Mouse (Mus musculus): ENCODE results near the gene Mast4. TPM values are rescaled to one million over a fixed set of nuclear protein-coding genes. Genes with fewer than 3 reads are reported as not detected.

Mast4 gene
- polyA plus RNA-seq, 1 experiment from 2014 or later, result 10.5 TPM

GRCm38 (mm10) chr13:103198210-103198940 lies 135.9 kb downstream of the Mast4 start:
- DNase-seq (ENCODE audit: low read depth, low spot score), result no peak
- POLR2A ChIA-PET, result no interaction called here
- no peak for ATAC-seq
- peaks cover 4% of the 10 kb centered on the region for H3K27me3 ChIP-seq
- CTCF ChIA-PET, result no interaction called here
- in situ Hi-C loops (cut with MboI; ENCODE audit: low pct_unique_long_range_greater_than_20kb), result no loop called here
- TF ChIP-seq CTCF (IDR thresholded peaks at IDR 0.05), result no peak

GRCm38 (mm10) chr13:103196307-103196706 lies 138.0 kb downstream of the Mast4 start:
- in situ Hi-C loops (cut with MboI; ENCODE audit: low pct_unique_long_range_greater_than_20kb), result no loop called here
- CTCF ChIA-PET, result no interaction called here
- ATAC-seq (no peak), DNase-seq (ENCODE audit: low read depth, low spot score) (no peak)
- TF ChIP-seq CTCF (IDR thresholded peaks at IDR 0.05), result peak; percentile 15
- H3K27me3 ChIP-seq, result peaks cover 4% of the 10 kb centered on the region
- POLR2A ChIA-PET, result no interaction called here

- in situ Hi-C loops (cut with MboI; ENCODE audit: low pct_unique_long_range_greater_than_20kb), result no loop called here
- ChIA-PET POLR2A (no interaction called here), CTCF (no interaction called here)
- no peak for ATAC-seq
- TF ChIP-seq CTCF (IDR thresholded peaks at IDR 0.05), result no peak
- DNase-seq (ENCODE audit: low read depth, low spot score), result no peak
- H3K27me3 ChIP-seq, result peaks cover 4% of the 10 kb centered on the region
These were observed 138.4 kb downstream of the Mast4 start for GRCm38 (mm10) chr13:103195847-103196246.

- in situ Hi-C loops (cut with MboI; ENCODE audit: low pct_unique_long_range_greater_than_20kb), result no loop called here
- DNase-seq (ENCODE audit: low read depth, low spot score) (no peak), ATAC-seq (no peak)
- POLR2A ChIA-PET, result no interaction called here
- CTCF ChIA-PET, result no interaction called here
- no peaks in the 10 kb centered on the region for H3K27me3 ChIP-seq
- TF ChIP-seq CTCF (IDR thresholded peaks at IDR 0.05), result no peak
These were observed 150.7 kb downstream of the Mast4 start for GRCm38 (mm10) chr13:103183566-103183965.

- DNase-seq (ENCODE audit: low read depth, low spot score) (no peak), ATAC-seq (no peak)
- no peak for TF ChIP-seq CTCF (IDR thresholded peaks at IDR 0.05)
- CTCF ChIA-PET, result no interaction called here
- in situ Hi-C loops (cut with MboI; ENCODE audit: low pct_unique_long_range_greater_than_20kb), result no loop called here
- POLR2A ChIA-PET, result interaction anchor here (0.5 to 0.7 kb wide), 3 partner anchors 62 to 463 kb away, joined by 3 to 4 read pairs (median 3); no protein-coding TSS in a partner anchor
- no peaks in the 10 kb centered on the region for H3K27me3 ChIP-seq
These were observed 152.5 kb downstream of the Mast4 start for GRCm38 (mm10) chr13:103181836-103182235.

- no peak for ATAC-seq
- no peak for TF ChIP-seq CTCF (IDR thresholded peaks at IDR 0.05)
- CTCF ChIA-PET, result no interaction called here
These were observed 157.4 kb downstream of the Mast4 start for GRCm38 (mm10) chr13:103176871-103177270.

GRCm38 (mm10) chr13:103174431-103174830 lies 159.9 kb downstream of the Mast4 start:
- TF ChIP-seq CTCF (IDR thresholded peaks at IDR 0.05), result no peak
- in situ Hi-C loops (cut with MboI; ENCODE audit: low pct_unique_long_range_greater_than_20kb), result loop anchor here (5.0 kb wide), 1 partner anchor 473 kb away; no protein-coding TSS in a partner anchor
- ATAC-seq, result no peak
- no peaks in the 10 kb centered on the region for H3K27me3 ChIP-seq
- ChIA-PET CTCF (no interaction called here), POLR2A (no interaction called here)
- DNase-seq (ENCODE audit: low read depth, low spot score), result no peak

More at GRCm38 (mm10) chr13:103176871-103177270, 157.4 kb downstream of the Mast4 start:
- POLR2A ChIA-PET, result interaction anchor here (0.7 kb wide), 1 partner anchor 95 kb away, joined by 3 read pairs; no protein-coding TSS in a partner anchor
- no peak for DNase-seq (ENCODE audit: low read depth, low spot score)
- H3K27me3 ChIP-seq, result no peaks in the 10 kb centered on the region
- in situ Hi-C loops (cut with MboI; ENCODE audit: low pct_unique_long_range_greater_than_20kb), result loop anchor here (5.0 kb wide), 1 partner anchor 155 kb away; the partner anchor contains the start of gene Mast4

GRCm38 (mm10) chr13:103173545-103174182 lies 160.6 kb downstream of the Mast4 start:
- ATAC-seq (no peak), DNase-seq (ENCODE audit: low read depth, low spot score) (peak; percentile 38)
- in situ Hi-C loops (cut with MboI; ENCODE audit: low pct_unique_long_range_greater_than_20kb), result loop anchor here (5.0 kb wide), 1 partner anchor 474 kb away; no protein-coding TSS in a partner anchor
- ChIA-PET POLR2A (no interaction called here), CTCF (interaction anchor here (2.0 to 2.9 kb wide), 2 partner anchors 470 to 472 kb away, joined by 5 to 7 read pairs; no protein-coding TSS in a partner anchor)
- peak; percentile 73 for TF ChIP-seq CTCF (IDR thresholded peaks at IDR 0.05)
- no peaks in the 10 kb centered on the region for H3K27me3 ChIP-seq

GRCm38 (mm10) chr13:103151944-103152343 lies 182.4 kb downstream of the Mast4 start:
- TF ChIP-seq CTCF (IDR thresholded peaks at IDR 0.05), result no peak
- POLR2A ChIA-PET, result no interaction called here
- DNase-seq (ENCODE audit: low read depth, low spot score) (no peak), ATAC-seq (no peak)
- H3K27me3 ChIP-seq, result no peaks in the 10 kb centered on the region
- CTCF ChIA-PET, result no interaction called here
- in situ Hi-C loops (cut with MboI; ENCODE audit: low pct_unique_long_range_greater_than_20kb), result no loop called here

- no peak for DNase-seq (ENCODE audit: low read depth, low spot score)
- H3K27me3 ChIP-seq, result no peaks in the 10 kb centered on the region
- ATAC-seq, result no peak
- CTCF ChIA-PET, result no interaction called here
- in situ Hi-C loops (cut with MboI; ENCODE audit: low pct_unique_long_range_greater_than_20kb), result no loop called here
- POLR2A ChIA-PET, result no interaction called here
- no peak for TF ChIP-seq CTCF (IDR thresholded peaks at IDR 0.05)
These were observed 183.1 kb downstream of the Mast4 start for GRCm38 (mm10) chr13:103151171-103151570.

GRCm38 (mm10) chr13:103150671-103151070 lies 183.6 kb downstream of the Mast4 start:
- no peaks in the 10 kb centered on the region for H3K27me3 ChIP-seq
- ATAC-seq, result no peak
- no peak for TF ChIP-seq CTCF (IDR thresholded peaks at IDR 0.05)
- in situ Hi-C loops (cut with MboI; ENCODE audit: low pct_unique_long_range_greater_than_20kb), result no loop called here
- POLR2A ChIA-PET, result no interaction called here
- CTCF ChIA-PET, result interaction anchor here (2.0 kb wide), 1 partner anchor 18 kb away, joined by 5 read pairs; no protein-coding TSS in a partner anchor
- DNase-seq (ENCODE audit: low read depth, low spot score), result no peak
